Mouse (Mus musculus) mouse trophoblast stem cell (cell line): ENCODE measurements around the gene Cisd2.

Experiments
- in situ Hi-C, 2 experiments: fragments of 300-500 bp; cut with MseI, MboI; formaldehyde crosslinking; loops; 2 replicates in 1 of 2; 3 replicates in 1 of 2; pipeline ENCODE4 v1.15.1; 2025

The Cisd2 gene

GRCm38 (mm10) chr3:135423608-135424212 lies at the start of gene Cisd2:
Gene Cisd2, minus strand, starts transcription at chr3:135423925.
- in situ Hi-C loops: no loop called here

GRCm38 (mm10) chr3:135470823-135471222 lies 47.1 kb upstream of the Cisd2 start:
- in situ Hi-C loops: no loop called here

- in situ Hi-C loops: no loop called here
Measured at GRCm38 (mm10) chr3:135469974-135470373, 46.2 kb upstream of the Cisd2 start.

- in situ Hi-C loops: no loop called here
Measured at GRCm38 (mm10) chr3:135469146-135469545, 45.4 kb upstream of the Cisd2 start.

- in situ Hi-C loops: no loop called here
Measured at GRCm38 (mm10) chr3:135468402-135468801, 44.7 kb upstream of the Cisd2 start.

GRCm38 (mm10) chr3:135458981-135459380 lies 35.3 kb upstream of the Cisd2 start:
- in situ Hi-C loops: no loop called here

GRCm38 (mm10) chr3:135444930-135445329 lies 21.2 kb upstream of the Cisd2 start:
- in situ Hi-C loops: no loop called here

GRCm38 (mm10) chr3:135440621-135441020 lies 16.9 kb upstream of the Cisd2 start:
- in situ Hi-C loops: no loop called here

- in situ Hi-C loops: no loop called here
Measured at GRCm38 (mm10) chr3:135440221-135440620, 16.5 kb upstream of the Cisd2 start.

GRCm38 (mm10) chr3:135439651-135440050 lies 15.9 kb upstream of the Cisd2 start:
- in situ Hi-C loops: no loop called here

- in situ Hi-C loops: no loop called here
Measured at GRCm38 (mm10) chr3:135438913-135439531, 15.3 kb upstream of the Cisd2 start.

- in situ Hi-C loops: no loop called here
Measured at GRCm38 (mm10) chr3:135438531-135438912, 14.8 kb upstream of the Cisd2 start.

GRCm38 (mm10) chr3:135437758-135438495 lies 14.2 kb upstream of the Cisd2 start, which contains the start of gene Ube2d3:
Gene Ube2d3, plus strand, starts transcription at chr3:135438149.
- in situ Hi-C loops: no loop called here

GRCm38 (mm10) chr3:135436901-135437616 lies 13.3 kb upstream of the Cisd2 start:
- in situ Hi-C loops: no loop called here

GRCm38 (mm10) chr3:135422856-135423607 lies 693 bp downstream of the Cisd2 start:
- in situ Hi-C loops: no loop called here

- in situ Hi-C loops: no loop called here
Measured at GRCm38 (mm10) chr3:135422232-135422855, 1.4 kb downstream of the Cisd2 start.

GRCm38 (mm10) chr3:135421310-135421594 lies 2.5 kb downstream of the Cisd2 start:
- in situ Hi-C loops: no loop called here

- in situ Hi-C loops: no loop called here
Measured at GRCm38 (mm10) chr3:135420542-135421309, 3.0 kb downstream of the Cisd2 start.

GRCm38 (mm10) chr3:135417799-135418198 lies 5.9 kb downstream of the Cisd2 start:
- in situ Hi-C loops: no loop called here

- in situ Hi-C loops: no loop called here
Measured at GRCm38 (mm10) chr3:135417245-135417644, 6.5 kb downstream of the Cisd2 start.
